Mouse (Mus musculus) brain, embryonic 14.5 days (tissue): ENCODE data around the gene Zfp646. TPM values are rescaled to one million over a fixed set of nuclear protein-coding genes. Genes with fewer than 3 reads are reported as not detected.
A peak's percentile ranks its signal among the peaks of the same experiment; 100 is the strongest.

Source experiments
- DNase-seq: peaks from one replicate; pipeline ENCODE4 v3.0.0-alpha.2; 2011; ENCODE audit warnings: low read depth
- CTCF ChIP-seq: fragments of 200-500 bp; IDR thresholded peaks from 2 replicates; pipeline ENCODE4 v1.5.1; 2012; ENCODE audit warnings: inconsistent platforms, mild to moderate bottlenecking, moderate library complexity, borderline replicate concordance; ENCODE audit not compliant: insufficient read depth, insufficient read length; ENCODE audit errors: extremely low read depth
- POLR2A ChIP-seq: fragments of 200-500 bp; IDR thresholded peaks from 2 replicates; pipeline ENCODE4 v1.6.1; 2012; ENCODE audit warnings: mild to moderate bottlenecking, inconsistent platforms, borderline replicate concordance; ENCODE audit not compliant: poor library complexity, insufficient read depth, insufficient read length, severe bottlenecking; ENCODE audit errors: extremely low read depth
- polyA plus RNA-seq: library from polyadenylated mRNA; depleted of rRNA; stranded (reverse); fragments of >200 nt; gene quantifications from 2 replicates; pipeline ENCODE4 v1.2.3, GENCODE M21; 2012; rRNA removed

The Zfp646 gene
- polyA plus RNA-seq, 1 experiment, result 28.1 TPM

GRCm38 (mm10) chr7:127926066-127926465 is 50.0 kb downstream of the Zfp646 start:
- DNase-seq, result no peak
- TF ChIP-seq POLR2A, result no peak
- TF ChIP-seq CTCF, result no peak

GRCm38 (mm10) chr7:127926846-127927245 is 50.8 kb downstream of the Zfp646 start:
- no peak for DNase-seq
- TF ChIP-seq POLR2A (no peak), CTCF (no peak)

GRCm38 (mm10) chr7:127927726-127928125 is 51.7 kb downstream of the Zfp646 start:
- no peak for TF ChIP-seq POLR2A
- TF ChIP-seq CTCF, result no peak
- no peak for DNase-seq

- no peak for TF ChIP-seq CTCF
- TF ChIP-seq POLR2A, result no peak
- DNase-seq, result no peak
These were observed 52.6 kb downstream of the Zfp646 start for GRCm38 (mm10) chr7:127928596-127928995.

GRCm38 (mm10) chr7:127929923-127930322 is 53.9 kb downstream of the Zfp646 start, which contains the start of gene Prss8:
TSS of gene Prss8 (minus strand) at chr7:127930104.
- no peak for DNase-seq
- TF ChIP-seq POLR2A (no peak), CTCF (no peak)

GRCm38 (mm10) chr7:127930636-127931035 is 54.6 kb downstream of the Zfp646 start:
- TF ChIP-seq CTCF, result no peak
- TF ChIP-seq POLR2A, result no peak
- DNase-seq, result no peak

- no peak for DNase-seq
- TF ChIP-seq CTCF (no peak), POLR2A (no peak)
These were observed 55.5 kb downstream of the Zfp646 start for GRCm38 (mm10) chr7:127931351-127932135.

- no peak for DNase-seq
- TF ChIP-seq POLR2A (no peak), CTCF (no peak)
These were observed 56.4 kb downstream of the Zfp646 start for GRCm38 (mm10) chr7:127932273-127933031.

GRCm38 (mm10) chr7:127934075-127934474 is 58.1 kb downstream of the Zfp646 start:
- TF ChIP-seq POLR2A (no peak), CTCF (no peak)

GRCm38 (mm10) chr7:127935028-127935722 is 59.2 kb downstream of the Zfp646 start:
- DNase-seq, result peak; percentile 98
- TF ChIP-seq POLR2A (peak; percentile 59; the same call in 1 of the 2 replicates), CTCF (peak; percentile 93)

More at GRCm38 (mm10) chr7:127934075-127934474, 58.1 kb downstream of the Zfp646 start:
- no peak for DNase-seq

Other genes with a start within 250 kb of the Zfp646 start
- 51.0 and 78.6 TPM in 2 replicates for gene Bcl7c, start 167.3 kb upstream of the Zfp646 start, polyA plus RNA-seq
- gene Ctf1, start 163.5 kb upstream of the Zfp646 start, polyA plus RNA-seq, result 8.0 and 12.2 TPM in 2 replicates
- not detected in 2 replicates for gene Ctf2, start 144.1 kb upstream of the Zfp646 start, polyA plus RNA-seq
- 138 and 171 TPM in 2 replicates for gene Fbxl19, start 131.7 kb upstream of the Zfp646 start, polyA plus RNA-seq
- 9.3 and 11.2 TPM in 2 replicates for gene Orai3, start 106.4 kb upstream of the Zfp646 start, polyA plus RNA-seq
- gene Setd1a, start 99.6 kb upstream of the Zfp646 start, polyA plus RNA-seq, result 8.9 and 23.2 TPM in 2 replicates
- gene Gm49388, start 90.6 kb upstream of the Zfp646 start, polyA plus RNA-seq, result not detected in 2 replicates
- 13.8 and 14.2 TPM in 2 replicates for gene Hsd3b7, start 75.6 kb upstream of the Zfp646 start, polyA plus RNA-seq
- gene Stx4a, start 51.9 kb upstream of the Zfp646 start, polyA plus RNA-seq, result 35.3 and 36.0 TPM in 2 replicates
- 79.9 and 128 TPM in 2 replicates for gene Stx1b, start 51.7 kb upstream of the Zfp646 start, polyA plus RNA-seq
- gene Zfp668, start 607 bp downstream of the Zfp646 start, polyA plus RNA-seq, result 21.7 and 31.7 TPM in 2 replicates
- 2.2 and 3.5 TPM in 2 replicates for gene Prss53, start 14.7 kb downstream of the Zfp646 start, polyA plus RNA-seq
- gene Gm21974, start 19.2 kb downstream of the Zfp646 start, polyA plus RNA-seq, result not detected in 2 replicates
- 68.2 and 78.7 TPM in 2 replicates for gene Vkorc1, start 19.4 kb downstream of the Zfp646 start, polyA plus RNA-seq
- 59.5 and 79.8 TPM in 2 replicates for gene Bckdk, start 27.9 kb downstream of the Zfp646 start, polyA plus RNA-seq
- 44.8 and 47.7 TPM in 2 replicates for gene Kat8, start 36.3 kb downstream of the Zfp646 start, polyA plus RNA-seq
- 0.51 and 0.97 TPM in 2 replicates for gene Prss8, start 53.9 kb downstream of the Zfp646 start, polyA plus RNA-seq
- gene Prss36, start 70.5 kb downstream of the Zfp646 start, polyA plus RNA-seq, result 11.2 and 16.6 TPM in 2 replicates
- 596 and 633 TPM in 2 replicates for gene Fus, start 91.2 kb downstream of the Zfp646 start, polyA plus RNA-seq
- 6.9 and 10.1 TPM in 2 replicates for gene Pycard, start 117.6 kb downstream of the Zfp646 start, polyA plus RNA-seq
- 0.92 and 1.0 TPM in 2 replicates for gene Trim72, start 127.7 kb downstream of the Zfp646 start, polyA plus RNA-seq
- gene Itgam, start 186.4 kb downstream of the Zfp646 start, polyA plus RNA-seq, result 1.2 and 1.3 TPM in 2 replicates
- 0.03 TPM in 1 of 2 replicates, not detected in the other for gene Gm49368, start 186.5 kb downstream of the Zfp646 start, polyA plus RNA-seq